ENCODE assay signal across 8 mouse cellular contexts in the genomic region with DNA sequence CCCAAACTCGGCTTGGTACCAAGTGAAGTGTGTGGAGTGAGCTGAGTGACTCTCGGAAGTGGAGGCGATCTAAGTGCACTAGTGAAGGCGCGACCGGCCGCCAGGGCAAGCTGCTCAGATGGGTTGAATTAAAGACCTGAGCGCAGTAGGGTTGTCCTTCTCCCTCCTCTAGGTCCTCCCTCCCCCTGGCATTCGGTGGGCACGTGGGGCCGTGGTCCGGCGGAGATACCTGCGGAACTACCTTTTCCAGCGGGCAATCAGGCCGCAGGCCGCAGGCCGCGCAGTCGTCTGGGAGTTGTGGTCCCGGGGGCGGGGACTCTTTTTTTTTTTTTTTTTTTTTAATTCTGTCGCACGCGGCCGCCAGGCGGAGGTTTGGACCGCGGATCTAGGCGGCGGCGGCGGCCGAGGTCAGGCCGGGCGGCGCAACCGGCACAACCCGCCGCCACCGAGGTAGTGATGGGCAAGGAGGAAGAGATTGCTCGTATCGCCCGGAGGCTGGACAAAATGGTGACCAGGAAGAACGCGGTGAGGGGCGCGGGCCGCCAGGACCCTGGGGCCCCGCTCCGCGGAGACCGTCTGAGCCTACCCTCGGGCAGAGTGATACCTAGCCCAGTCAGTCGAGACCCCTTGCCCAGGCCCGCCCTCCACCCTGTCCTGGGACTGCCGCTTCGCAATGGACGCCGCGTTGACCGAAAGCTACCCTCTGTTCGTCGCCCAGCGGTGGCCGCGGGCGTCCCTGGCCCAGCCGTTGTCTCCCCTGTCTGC. TPM values are rescaled to one million over a fixed set of nuclear protein-coding genes. Genes with fewer than 3 reads are reported as not detected.
DNase-seq lines count a peak whose midpoint lies in the region; ATAC-seq lines count a peak whose summit lies in the region.

A gene (plus strand): TSS at position 360 of the 765 bp plus-strand sequence.

- H3K27ac ChIP-seq in hindbrain, embryonic 16.5 days (ENCODE audit: low read depth, low read length) = peak within 1 kb of the TSS; percentile 45

- H3K4me1 ChIP-seq in hindbrain, embryonic 16.5 days (ENCODE audit: control insufficient read depth, insufficient read depth, low read depth, low read length) = peaks cover 19% of the 10 kb centered on the region

- peak; percentile 57 for DNase-seq in T-cell, adult 2 months (ENCODE audit: low spot score)
- DNase-seq in cerebellum, postnatal 14 days = peak; percentile 85 to 87
- peak; percentile 65 for DNase-seq in gastrocnemius, adult 18-20 months (ENCODE audit: low spot score)
- DNase-seq in left cerebral cortex, adult 8-10 months (ENCODE audit: low spot score in 2 of 2) = peak; percentile 62
- peak; percentile 66 for DNase-seq in right cerebral cortex, postnatal 14 days
- peak; percentile 74 for DNase-seq in yolk sac, embryonic 10.5 days (ENCODE audit: low spot score)

- ATAC-seq in hindbrain, embryonic 16.5 days = peak; percentile 62
- peak; percentile 64 for ATAC-seq in megakaryocyte, adult 5-6 weeks (ENCODE audit: poor library complexity, severe bottlenecking)

- no peaks in the 10 kb centered on the region for H3K27me3 ChIP-seq in hindbrain, embryonic 16.5 days (replicated peaks; ENCODE audit: control insufficient read depth, insufficient read depth, low read length)

- H3K4me2 ChIP-seq in hindbrain, embryonic 16.5 days (ENCODE audit: low read length) = peak within 1 kb of the TSS; percentile 90

- H3K9ac ChIP-seq in hindbrain, embryonic 16.5 days (ENCODE audit: low read depth, low read length) = peak within 1 kb of the TSS; percentile 76

- H3K9me3 ChIP-seq in hindbrain, embryonic 16.5 days (ENCODE audit: control insufficient read depth, low read length) = no peaks in the 10 kb centered on the region

- no peaks in the 10 kb centered on the region for H3K36me3 ChIP-seq in hindbrain, embryonic 16.5 days (ENCODE audit: control insufficient read depth, insufficient read depth, low read length)

- H3K4me3 ChIP-seq in hindbrain, embryonic 16.5 days (ENCODE audit: low read length) = peak within 1 kb of the TSS; percentile 52

- WGBS in hindbrain, embryonic 16.5 days = under 1% methylated on average over 53 of the region's 69 CpGs

RNA-seq across cellular contexts. Expression of the gene that starts here (rescaled TPM):
- 1 to 10 TPM; 6.6 to 6.9 TPM for total RNA-seq in gastrocnemius, adult 18-20 months (2021)
- 47.7 and 50.0 TPM in 2 replicates for polyA plus RNA-seq in hindbrain, embryonic 16.5 days (2015; fragmentation: Nextera tagmentation; extraction: Ambion mirVana)
- 10 to 100 TPM; 64.2 to 70.0 (median 65.5) TPM for total RNA-seq in left cerebral cortex, adult 8-10 months (2022)
- total RNA-seq in megakaryocyte, adult 5-6 weeks (2015) = 9.4 and 9.6 TPM in 2 replicates
- 6.3 and 8.2 TPM in 2 replicates for total RNA-seq in megakaryocyte, adult 5-6 weeks (2017)

Comparison
In these comparisons a context has a peak if more than half of its experiments do, and no peak if none do; other contexts are left out.
1. Peak in every context shown above with its lines: DNase-seq, ATAC-seq, H3K4me3 ChIP-seq and H3K27ac ChIP-seq.
2. RNA of the gene that starts here (total RNA-seq): 64.2 to 70.0 TPM in left cerebral cortex, adult 8-10 months; 6.3 to 9.6 TPM in megakaryocyte, adult 5-6 weeks and 6.6 to 6.9 TPM in gastrocnemius, adult 18-20 months; every median in the first group is over 4 times any median in the second.